Mouse (Mus musculus): Measurements from ENCODE around the gene Gin1.
"Not testable (repeated sequence)": the region's sequence is repeated elsewhere in the genome, so short reads cannot be mapped to it uniquely, and the experiment has no call there.

- not testable (repeated sequence) for TF ChIP-seq CTCF (IDR thresholded peaks at IDR 0.05; ENCODE audit: control insufficient read depth, insufficient read depth, insufficient read length); MAX (IDR thresholded peaks at IDR 0.05); USF1 (IDR thresholded peaks at IDR 0.05; ENCODE audit: low read depth); MYOG (IDR thresholded peaks at IDR 0.05; ENCODE audit: control insufficient read depth, extremely low read depth, insufficient read length); FOSL1 (IDR thresholded peaks at IDR 0.05; ENCODE audit: insufficient read depth, low read length, poor library complexity, severe bottlenecking)
Observed at GRCm38 (mm10) chr1:97765712-97766111, 4.3 kb upstream of the Gin1 start.
